Mouse (Mus musculus) spleen, adult 2 months (tissue): ENCODE data around the gene Ptprn2. TPM values are rescaled to one million over a fixed set of nuclear protein-coding genes. Genes with fewer than 3 reads are reported as not detected.

Source experiments
- DNase-seq, 2 experiments: peaks; one replicate each; pipeline versions ENCODE4 v3.0.0 to v3.0.0-alpha.2; 2012 to 2021; ENCODE audit warnings: low spot score in 2 of 2, low read depth in 1 of 2
- H3K27ac ChIP-seq: fragments of 200-500 bp; 2 replicates; pipeline ENCODE4 v1.5.1; 2012; ENCODE audit warnings: low read length, inconsistent platforms; ENCODE audit not compliant: insufficient read depth
- H3K27me3 ChIP-seq: fragments of 200-500 bp; 2 replicates; pipeline ENCODE4 v1.6.1; 2012; ENCODE audit warnings: mild to moderate bottlenecking, moderate library complexity, low read length, inconsistent platforms; ENCODE audit not compliant: control insufficient read depth, insufficient read depth
- H3K36me3 ChIP-seq: fragments of 200-500 bp; 2 replicates; pipeline ENCODE4 v1.6.1; 2012; ENCODE audit warnings: mild to moderate bottlenecking, low read length, inconsistent platforms; ENCODE audit not compliant: control insufficient read depth, insufficient read depth
- H3K4me1 ChIP-seq: fragments of 200-500 bp; 2 replicates; pipeline ENCODE4 v1.6.1; 2011; ENCODE audit warnings: inconsistent platforms; ENCODE audit not compliant: control insufficient read depth, insufficient read depth, insufficient read length
- H3K4me3 ChIP-seq: fragments of 200-500 bp; 2 replicates; pipeline ENCODE4 v1.5.1; 2011; ENCODE audit warnings: mild to moderate bottlenecking, inconsistent platforms; ENCODE audit not compliant: insufficient read depth, insufficient read length; ENCODE audit errors: extremely low read depth
- CTCF ChIP-seq: fragments of 200-500 bp; IDR thresholded peaks from 2 replicates; pipeline ENCODE4 v1.5.1; 2011; ENCODE audit warnings: mild to moderate bottlenecking, inconsistent platforms; ENCODE audit not compliant: insufficient read depth, insufficient read length, insufficient replicate concordance; ENCODE audit errors: extremely low read depth
- POLR2A ChIP-seq: fragments of 200-500 bp; IDR thresholded peaks from 2 replicates; pipeline ENCODE4 v1.6.1; 2011; ENCODE audit warnings: low read depth, low read length, inconsistent platforms
- WGBS: fragments of 180-500 bp; shearing (Covaris S2); methylation state at CpG from one replicate; pipeline ENCODE4 v1.1.7; 2018; 5-methylcytosine and 5-hydroxymethylcytosine counted together
- polyA plus RNA-seq: library from polyadenylated mRNA; depleted of rRNA; stranded (reverse); fragments of >200 nt; gene quantifications from 2 replicates; pipeline ENCODE4 v1.2.3, GENCODE M21; 2012

The Ptprn2 gene
- polyA plus RNA-seq, 1 experiment: 0.96 TPM

GRCm38 (mm10) chr12:117054925-117055570 is 569.5 kb downstream of the Ptprn2 start:
- no peaks in the 10 kb centered on the region for H3K36me3 ChIP-seq
- WGBS: 84% methylated on average over 10 of the region's 10 CpGs
- H3K27ac ChIP-seq: no peak overlapping the region
- no peak for TF ChIP-seq POLR2A
- TF ChIP-seq CTCF: no peak
- H3K27me3 ChIP-seq: no peaks in the 10 kb centered on the region
- no peaks in the 10 kb centered on the region for H3K4me1 ChIP-seq
- H3K4me3 ChIP-seq: no peak overlapping the region
- no peak for DNase-seq

DNA sequence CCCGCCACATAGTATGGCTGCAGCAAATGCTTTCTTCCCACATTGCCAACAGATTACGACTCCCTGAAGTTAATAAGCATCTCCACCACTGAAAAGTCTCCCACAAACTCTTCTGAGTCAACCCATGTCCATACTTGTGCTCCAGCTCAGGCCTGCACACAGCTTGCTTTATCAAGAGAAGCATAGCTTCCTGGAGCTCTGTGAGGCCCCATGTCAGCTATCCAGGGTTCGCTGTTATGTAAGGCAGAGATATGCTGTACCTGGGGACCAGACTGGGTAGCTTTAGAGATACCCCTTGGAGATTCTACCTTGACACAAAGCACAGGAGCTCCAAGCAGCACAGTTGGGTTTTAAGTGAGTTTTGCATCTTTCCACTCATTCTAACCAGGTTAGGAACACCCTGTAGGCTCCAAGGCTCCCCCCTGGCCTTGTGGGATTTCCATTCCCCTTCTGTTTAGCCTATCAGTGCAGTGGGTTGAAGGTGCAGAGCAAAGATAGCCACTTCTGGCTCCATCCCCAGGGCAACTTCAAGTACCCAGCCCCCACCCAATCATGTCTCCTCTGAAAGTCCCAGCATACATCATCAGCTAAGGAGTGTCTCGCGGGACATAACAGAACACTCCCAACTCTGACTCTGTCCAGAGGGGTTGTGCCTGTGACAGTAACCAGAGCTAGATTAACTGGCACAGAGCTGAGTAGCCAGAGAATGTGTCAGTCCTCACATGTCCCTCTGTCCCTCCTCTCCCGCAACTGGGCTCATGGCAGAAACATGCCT is 572.9 kb downstream of the Ptprn2 start:
- no peak for DNase-seq
- WGBS: 84% methylated on average over 6 of the region's 6 CpGs
- H3K27me3 ChIP-seq: no peaks in the 10 kb centered on the region
- TF ChIP-seq POLR2A: no peak
- TF ChIP-seq CTCF: no peak
- no peak overlapping the region for H3K27ac ChIP-seq
- no peak overlapping the region for H3K4me3 ChIP-seq
- H3K4me1 ChIP-seq: no peaks in the 10 kb centered on the region
- H3K36me3 ChIP-seq: no peaks in the 10 kb centered on the region

DNA sequence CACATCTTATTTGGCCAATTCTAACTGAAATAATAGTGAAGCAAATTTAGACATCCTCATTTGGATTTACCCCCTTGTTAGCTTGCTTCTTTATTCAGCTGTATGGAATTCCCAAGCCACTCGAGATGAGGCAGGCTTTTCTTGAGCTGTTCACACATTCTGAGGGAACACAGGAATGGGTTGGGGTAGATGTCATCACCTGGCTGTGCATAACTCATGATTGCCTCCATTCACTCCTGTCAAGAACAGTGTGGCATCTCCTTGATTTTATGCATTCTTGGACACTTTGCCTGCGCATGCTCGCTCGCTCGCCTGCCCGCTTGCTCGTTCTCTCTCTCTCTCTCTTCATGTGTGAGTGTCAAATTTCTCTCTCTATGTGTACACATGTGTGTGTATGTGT is 573.5 kb downstream of the Ptprn2 start:
- no peak for TF ChIP-seq POLR2A
- no peak for TF ChIP-seq CTCF
- Histone ChIP-seq H3K27ac (no peak overlapping the region), H3K4me1 (no peaks in the 10 kb centered on the region), H3K27me3 (no peaks in the 10 kb centered on the region), H3K4me3 (no peak overlapping the region), H3K36me3 (no peaks in the 10 kb centered on the region)
- no peak for DNase-seq
- 87% methylated on average over 7 of the region's 7 CpGs for WGBS

- Histone ChIP-seq H3K36me3 (no peaks in the 10 kb centered on the region), H3K27ac (no peak overlapping the region), H3K4me3 (no peak overlapping the region), H3K27me3 (no peaks in the 10 kb centered on the region), H3K4me1 (no peaks in the 10 kb centered on the region; the same call in none of the 2 replicates)
- 45% methylated on average over 7 of the region's 7 CpGs for WGBS
- DNase-seq: peak in 1 of 2 experiments; percentile 9
- no peak for TF ChIP-seq CTCF
Measured at GRCm38 (mm10) chr12:117077664-117078063, 592.1 kb downstream of the Ptprn2 start.

DNA sequence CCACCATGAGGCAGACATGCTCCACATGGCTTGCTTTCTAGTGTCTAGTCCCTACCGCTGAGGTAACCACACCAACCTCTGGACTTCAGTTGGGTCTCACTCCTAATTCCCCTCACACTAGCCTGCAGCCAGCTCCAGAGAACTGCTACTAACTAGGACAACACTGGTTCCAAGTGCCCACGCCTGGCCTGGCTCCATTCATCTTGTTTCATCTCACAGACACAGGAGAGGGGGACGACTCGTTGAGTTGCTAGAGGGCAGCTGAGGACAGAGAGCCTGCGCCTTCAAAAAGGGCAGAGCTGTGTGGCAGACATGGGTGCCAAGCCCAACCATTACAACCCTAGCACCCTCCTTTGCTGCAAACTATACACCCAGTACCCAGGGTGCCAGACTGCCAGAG is 593.4 kb downstream of the Ptprn2 start:
- H3K4me3 ChIP-seq: no peak overlapping the region
- H3K27me3 ChIP-seq: no peaks in the 10 kb centered on the region
- 81% methylated on average over 5 of the region's 5 CpGs for WGBS
- no peaks in the 10 kb centered on the region for H3K36me3 ChIP-seq
- no peak overlapping the region for H3K27ac ChIP-seq
- no peak for DNase-seq
- no peak for TF ChIP-seq POLR2A
- no peak for TF ChIP-seq CTCF
- no peaks in the 10 kb centered on the region; the same call in none of the 2 replicates for H3K4me1 ChIP-seq

GRCm38 (mm10) chr12:117079724-117080123 is 594.2 kb downstream of the Ptprn2 start:
- no peaks in the 10 kb centered on the region for H3K27me3 ChIP-seq
- TF ChIP-seq POLR2A (no peak), CTCF (no peak)
- H3K27ac ChIP-seq: no peak overlapping the region
- H3K4me3 ChIP-seq: no peak overlapping the region
- no peaks in the 10 kb centered on the region; the same call in none of the 2 replicates for H3K4me1 ChIP-seq
- WGBS: 71% methylated on average over 2 of the region's 2 CpGs
- no peak for DNase-seq
- H3K36me3 ChIP-seq: no peaks in the 10 kb centered on the region
